Mouse (Mus musculus) limb, embryonic 15.5 days (tissue): ENCODE results near the gene Kcnip3. TPM values are rescaled to one million over a fixed set of nuclear protein-coding genes. Genes with fewer than 3 reads are reported as not detected.
A peak's percentile ranks its signal among the peaks of the same experiment; 100 is the strongest.

Source experiments
- ATAC-seq: fragments of 200-750 bp; cut with Nextera tagmentation; 2 replicates; pipeline ENCODE4 v1.8.0; 2017; ENCODE audit warnings: low read depth, moderate TSS enrichment; ENCODE audit not compliant: insufficient number of reproducible peaks, low FRiP score, low TSS enrichment
- H3K27ac ChIP-seq: fragments of 300-500 bp; sonication (generic); 2 replicates; pipeline ENCODE4 v1.5.1; 2015; ENCODE audit warnings: moderate library complexity, mild to moderate bottlenecking, inconsistent platforms
- H3K27me3 ChIP-seq: fragments of 300-500 bp; sonication (generic); 2 replicates; pipeline ENCODE4 v1.6.1; 2015; ENCODE audit warnings: inconsistent platforms
- H3K36me3 ChIP-seq: fragments of 300-500 bp; sonication (generic); 2 replicates; pipeline ENCODE4 v1.6.1; 2015; ENCODE audit warnings: inconsistent platforms
- H3K4me1 ChIP-seq: fragments of 300-500 bp; sonication (generic); 2 replicates; pipeline ENCODE4 v1.6.1; 2015; ENCODE audit warnings: inconsistent platforms
- H3K4me2 ChIP-seq: fragments of 300-500 bp; sonication (generic); 2 replicates; pipeline ENCODE4 v1.6.1; 2015; ENCODE audit warnings: mild to moderate bottlenecking, inconsistent platforms
- H3K4me3 ChIP-seq: fragments of 300-500 bp; sonication (generic); 2 replicates; pipeline ENCODE4 v1.5.1; 2015; ENCODE audit warnings: mild to moderate bottlenecking, inconsistent platforms
- H3K9ac ChIP-seq: fragments of 300-500 bp; sonication (generic); 2 replicates; pipeline ENCODE4 v1.6.1; 2015; ENCODE audit warnings: inconsistent platforms
- H3K9me3 ChIP-seq: fragments of 300-500 bp; sonication (generic); 2 replicates; pipeline ENCODE4 v1.6.1; 2016; ENCODE audit warnings: inconsistent platforms
- WGBS: fragments of 180-500 bp; shearing (Covaris S2); methylation state at CpG from one replicate; pipeline ENCODE4 v1.1.7; 2015; 5-methylcytosine and 5-hydroxymethylcytosine counted together
- polyA plus RNA-seq: library from polyadenylated mRNA; unstranded; fragments of >200 nt; fragmentation: Nextera tagmentation; extraction: Ambion mirVana; gene quantifications from 2 replicates; pipeline ENCODE4 v1.2.1, GENCODE M21; 2015

Gene Kcnip3
- polyA plus RNA-seq, 1 experiment from 2014 or later: 1.1 TPM

GRCm38 (mm10) chr2:127459341-127459740, 62.6 kb downstream of the Kcnip3 start:
- no peak overlapping the region for H3K27ac ChIP-seq
- no peaks in the 10 kb centered on the region for H3K27me3 ChIP-seq
- H3K9me3 ChIP-seq: no peaks in the 10 kb centered on the region
- ATAC-seq: no peak
- H3K36me3 ChIP-seq: no peaks in the 10 kb centered on the region
- no peaks in the 10 kb centered on the region for H3K4me1 ChIP-seq
- 81% methylated on average over 2 of the region's 2 CpGs for WGBS
- no peak overlapping the region for H3K4me2 ChIP-seq
- no peak overlapping the region for H3K4me3 ChIP-seq
- H3K9ac ChIP-seq: no peak overlapping the region

GRCm38 (mm10) chr2:127453764-127454163, 68.1 kb downstream of the Kcnip3 start:
- Histone ChIP-seq H3K27ac (no peak overlapping the region), H3K4me2 (no peak overlapping the region), H3K4me1 (no peaks in the 10 kb centered on the region), H3K27me3 (peaks cover 10% of the 10 kb centered on the region), H3K4me3 (no peak overlapping the region), H3K9me3 (no peaks in the 10 kb centered on the region), H3K36me3 (no peaks in the 10 kb centered on the region), H3K9ac (no peak overlapping the region)
- 3% methylated on average over 5 of the region's 5 CpGs for WGBS
- no peak for ATAC-seq

GRCm38 (mm10) chr2:127453141-127453540, 68.8 kb downstream of the Kcnip3 start:
- H3K4me3 ChIP-seq: no peak overlapping the region
- 82% methylated on average over 9 of the region's 9 CpGs for WGBS
- H3K4me2 ChIP-seq: no peak overlapping the region
- no peak for ATAC-seq
- no peaks in the 10 kb centered on the region for H3K36me3 ChIP-seq
- no peak overlapping the region for H3K9ac ChIP-seq
- H3K4me1 ChIP-seq: no peaks in the 10 kb centered on the region
- H3K27me3 ChIP-seq: peaks cover 10% of the 10 kb centered on the region
- no peaks in the 10 kb centered on the region for H3K9me3 ChIP-seq
- no peak overlapping the region for H3K27ac ChIP-seq

GRCm38 (mm10) chr2:127451748-127452147, 70.1 kb downstream of the Kcnip3 start:
- 23% methylated on average over 6 of the region's 6 CpGs for WGBS
- Histone ChIP-seq H3K9me3 (no peaks in the 10 kb centered on the region), H3K4me3 (no peak overlapping the region), H3K27me3 (peaks cover 10% of the 10 kb centered on the region), H3K9ac (no peak overlapping the region), H3K27ac (no peak overlapping the region), H3K4me2 (no peak overlapping the region), H3K4me1 (no peaks in the 10 kb centered on the region), H3K36me3 (no peaks in the 10 kb centered on the region)
- no peak for ATAC-seq

- Histone ChIP-seq H3K9me3 (no peaks in the 10 kb centered on the region), H3K9ac (no peak overlapping the region), H3K36me3 (no peaks in the 10 kb centered on the region), H3K4me1 (peaks cover 3% of the 10 kb centered on the region), H3K27ac (no peak overlapping the region), H3K4me2 (no peak overlapping the region), H3K4me3 (no peak overlapping the region), H3K27me3 (peaks cover 10% of the 10 kb centered on the region)
- ATAC-seq: no peak
- 24% methylated on average over 7 of the region's 7 CpGs for WGBS
These were observed 72.2 kb downstream of the Kcnip3 start for GRCm38 (mm10) chr2:127449691-127450090.

- no peaks in the 10 kb centered on the region for H3K36me3 ChIP-seq
- no peaks in the 10 kb centered on the region for H3K9me3 ChIP-seq
- H3K27ac ChIP-seq: no peak overlapping the region
- H3K4me3 ChIP-seq: no peak overlapping the region
- no peak overlapping the region for H3K9ac ChIP-seq
- 52% methylated on average over 3 of the region's 3 CpGs for WGBS
- no peak for ATAC-seq
- H3K4me1 ChIP-seq: peaks cover 19% of the 10 kb centered on the region
- H3K4me2 ChIP-seq: no peak overlapping the region
- peaks cover 3% of the 10 kb centered on the region; the same call in 1 of the 2 replicates for H3K27me3 ChIP-seq
These were observed 75.0 kb downstream of the Kcnip3 start for GRCm38 (mm10) chr2:127446847-127447246.

- Histone ChIP-seq H3K27ac (0 out of 2 replicates have a peak within 1 kb of the TSS, but pooled peaks have one; percentile 6), H3K4me3 (peak within 1 kb of the TSS; percentile 62), H3K9ac (peak within 1 kb of the TSS; percentile 44), H3K4me2 (peak within 1 kb of the TSS; percentile 69), H3K9me3 (no peaks in the 10 kb centered on the region), H3K36me3 (no peaks in the 10 kb centered on the region), H3K27me3 (no peaks in the 10 kb centered on the region), H3K4me1 (peaks cover 19% of the 10 kb centered on the region)
- ATAC-seq: peak; percentile 73
- WGBS: 3% methylated on average over 37 of the region's 37 CpGs
These were observed 77.7 kb downstream of the Kcnip3 start, which contains the start of gene Fahd2a for GRCm38 (mm10) chr2:127444055-127444789. TSS of gene Fahd2a (minus strand) at chr2:127444565.

GRCm38 (mm10) chr2:127437697-127438096, 84.2 kb downstream of the Kcnip3 start:
- 92% methylated on average over 5 of the region's 5 CpGs for WGBS

GRCm38 (mm10) chr2:127435554-127435953, 86.3 kb downstream of the Kcnip3 start:
- Histone ChIP-seq H3K9ac (no peak overlapping the region), H3K27me3 (no peaks in the 10 kb centered on the region), H3K36me3 (peaks cover 22% of the 10 kb centered on the region), H3K4me2 (no peak overlapping the region), H3K4me3 (no peak overlapping the region), H3K27ac (no peak overlapping the region), H3K4me1 (no peaks in the 10 kb centered on the region), H3K9me3 (no peaks in the 10 kb centered on the region)
- ATAC-seq: no peak
- WGBS: 88% methylated on average over 2 of the region's 2 CpGs

More at GRCm38 (mm10) chr2:127437697-127438096, 84.2 kb downstream of the Kcnip3 start:
- no peak overlapping the region for H3K4me3 ChIP-seq
- no peaks in the 10 kb centered on the region for H3K9me3 ChIP-seq
- H3K9ac ChIP-seq: no peak overlapping the region
- H3K27ac ChIP-seq: no peak overlapping the region
- ATAC-seq: no peak
- peaks cover 2% of the 10 kb centered on the region; the same call in 1 of the 2 replicates for H3K4me1 ChIP-seq
- H3K36me3 ChIP-seq: peaks cover 22% of the 10 kb centered on the region
- no peak overlapping the region for H3K4me2 ChIP-seq
- H3K27me3 ChIP-seq: no peaks in the 10 kb centered on the region

- Histone ChIP-seq H3K4me3 (no peak overlapping the region), H3K36me3 (peaks cover 22% of the 10 kb centered on the region), H3K4me1 (no peaks in the 10 kb centered on the region), H3K27ac (no peak overlapping the region), H3K4me2 (no peak overlapping the region), H3K9ac (no peak overlapping the region), H3K9me3 (no peaks in the 10 kb centered on the region), H3K27me3 (no peaks in the 10 kb centered on the region)
- WGBS: 33% methylated on average over 2 of the region's 2 CpGs
- no peak for ATAC-seq
These were observed 86.8 kb downstream of the Kcnip3 start for GRCm38 (mm10) chr2:127435135-127435534.

- Histone ChIP-seq H3K27ac (no peak overlapping the region), H3K4me1 (no peaks in the 10 kb centered on the region), H3K36me3 (peaks cover 22% of the 10 kb centered on the region), H3K9ac (no peak overlapping the region), H3K27me3 (no peaks in the 10 kb centered on the region), H3K4me3 (no peak overlapping the region), H3K4me2 (no peak overlapping the region), H3K9me3 (no peaks in the 10 kb centered on the region)
- ATAC-seq: no peak
- WGBS: 67% methylated on average over 9 of the region's 9 CpGs
These were observed 88.2 kb downstream of the Kcnip3 start for GRCm38 (mm10) chr2:127433487-127434295.

GRCm38 (mm10) chr2:127430238-127430637, 91.7 kb downstream of the Kcnip3 start:
- no peak overlapping the region for H3K4me2 ChIP-seq
- H3K4me1 ChIP-seq: no peaks in the 10 kb centered on the region
- no peaks in the 10 kb centered on the region for H3K9me3 ChIP-seq
- H3K9ac ChIP-seq: no peak overlapping the region
- 20% methylated on average over 3 of the region's 3 CpGs for WGBS
- ATAC-seq: no peak
- H3K27ac ChIP-seq: no peak overlapping the region
- H3K27me3 ChIP-seq: no peaks in the 10 kb centered on the region
- peaks cover 6% of the 10 kb centered on the region; the same call in 1 of the 2 replicates for H3K36me3 ChIP-seq
- H3K4me3 ChIP-seq: no peak overlapping the region
